Mouse (Mus musculus) activated CD4-positive, CD25-positive, alpha-beta regulatory T cell, adult 9 weeks (primary cell): ENCODE measurements around the gene Zfp472. TPM values are rescaled to one million over a fixed set of nuclear protein-coding genes. Genes with fewer than 3 reads are reported as not detected.

Experiments used
- polyA plus RNA-seq: library from polyadenylated mRNA; unstranded; fragments of 100-300 nt; shearing (Covaris generic); gene quantifications from one replicate; pipeline ENCODE4 v1.2.1, GENCODE M21; 2017

Gene Zfp472
- 21.8 TPM for polyA plus RNA-seq

GRCm38 (mm10) chr17:32965623-32966290 lies at the start of gene Zfp472:
Zfp472 (plus strand) TSS chr17:32965814.

GRCm38 (mm10) chr17:32917131-32917530 lies 48.5 kb upstream of the Zfp472 start, which contains the start of gene Cyp4f14:
Cyp4f14 (minus strand) TSS chr17:32917342.

GRCm38 (mm10) chr17:32947215-32947914 lies 18.2 kb upstream of the Zfp472 start, which contains the start of gene Cyp4f13:
Cyp4f13 (minus strand) TSS chr17:32947402.

GRCm38 (mm10) chr17:32992699-32993474 lies 27.3 kb downstream of the Zfp472 start, which contains the start of gene Zfp952:
Zfp952 (plus strand) TSS chr17:32993129.

Other genes starting within 250 kb of the Zfp472 start
- 36.4 TPM for gene Zfp871, start 177.5 kb upstream of the Zfp472 start, polyA plus RNA-seq
- gene Zfp811, start 155.9 kb upstream of the Zfp472 start, polyA plus RNA-seq = 0.26 TPM
- 15.8 TPM for gene Zfp799, start 135.6 kb upstream of the Zfp472 start, polyA plus RNA-seq
- gene Zfp870, start 74.2 kb upstream of the Zfp472 start, polyA plus RNA-seq = 12.9 TPM
- gene Cyp4f14, start 48.5 kb upstream of the Zfp472 start, polyA plus RNA-seq = not detected
- gene Cyp4f13, start 18.4 kb upstream of the Zfp472 start, polyA plus RNA-seq = 49.2 TPM
- gene Zfp952, start 27.3 kb downstream of the Zfp472 start, polyA plus RNA-seq = 22.8 TPM
- 7.9 TPM for gene Zfp763, start 67.6 kb downstream of the Zfp472 start, polyA plus RNA-seq
- not detected for gene 4921501E09Rik, start 102.2 kb downstream of the Zfp472 start, polyA plus RNA-seq
- gene Zfp563, start 123.5 kb downstream of the Zfp472 start, polyA plus RNA-seq = 8.2 TPM
- not detected for gene Morc2b, start 173.9 kb downstream of the Zfp472 start, polyA plus RNA-seq
- gene Olfr55, start 202.6 kb downstream of the Zfp472 start, polyA plus RNA-seq = not detected
- gene Olfr239, start 225.5 kb downstream of the Zfp472 start, polyA plus RNA-seq = not detected